Mouse (Mus musculus) adrenal gland (tissue): Measurements from ENCODE around the gene Stx17.

ENCODE experiments used
- intact Hi-C: fragments of 180-260 bp; cut with DNase I; formaldehyde crosslinking; loops from one replicate; pipeline ENCODE4 v1.15.1; 2025
- microRNA-seq, 2 experiments: library from miRNA; unstranded; fragments of <30 nt; microRNA quantifications; one replicate each; pipeline ENCODE4; 2019

The Stx17 gene

GRCm38 (mm10) chr4:48160386-48160785, 35.7 kb downstream of the Stx17 start:
- intact Hi-C loops = no loop called here

GRCm38 (mm10) chr4:48163851-48164250, 39.1 kb downstream of the Stx17 start:
- intact Hi-C loops = no loop called here

GRCm38 (mm10) chr4:48175666-48176065, 51.0 kb downstream of the Stx17 start:
- intact Hi-C loops = no loop called here

- intact Hi-C loops = no loop called here
These were observed 56.2 kb downstream of the Stx17 start for GRCm38 (mm10) chr4:48180922-48181321.

- intact Hi-C loops = no loop called here
These were observed 56.7 kb downstream of the Stx17 start for GRCm38 (mm10) chr4:48181366-48181765.

- intact Hi-C loops = no loop called here
These were observed 57.5 kb downstream of the Stx17 start for GRCm38 (mm10) chr4:48182115-48182806.

GRCm38 (mm10) chr4:48197925-48198324, 73.2 kb downstream of the Stx17 start:
- intact Hi-C loops = loop anchor here (10.0 kb wide), 1 partner anchor 763 kb away; no protein-coding TSS in a partner anchor

GRCm38 (mm10) chr4:48198447-48198846, 73.7 kb downstream of the Stx17 start:
- intact Hi-C loops = loop anchor here (10.0 kb wide), 1 partner anchor 764 kb away; no protein-coding TSS in a partner anchor

GRCm38 (mm10) chr4:48203564-48203963, 78.8 kb downstream of the Stx17 start:
- intact Hi-C loops = no loop called here

GRCm38 (mm10) chr4:48225173-48225572, 100.5 kb downstream of the Stx17 start:
- intact Hi-C loops = loop anchor here (1.0 to 5.0 kb wide), 2 partner anchors 52 to 156 kb away; partner anchors contain the start of genes Erp44 and Invs

GRCm38 (mm10) chr4:48225604-48226003, 100.9 kb downstream of the Stx17 start:
- intact Hi-C loops = loop anchor here (1.0 to 5.0 kb wide), 2 partner anchors 52 to 156 kb away; partner anchors contain the start of genes Erp44 and Invs

- intact Hi-C loops = loop anchor here (5.0 kb wide), 1 partner anchor 51 kb away; the partner anchor contains the start of genes Erp44 and Invs
These were observed 102.1 kb downstream of the Stx17 start for GRCm38 (mm10) chr4:48226800-48227199.

Small RNA genes lying within 50 kb of the gene (microRNA-seq; reads per million reads assigned to microRNA genes)
- 0 reads per million in 2 experiments for gene Mir1958
